Mouse (Mus musculus) large intestine, adult 2 months (tissue): ENCODE results near the gene Rhbdd1. TPM values are rescaled to one million over a fixed set of nuclear protein-coding genes. Genes with fewer than 3 reads are reported as not detected.

Experiments
- DNase-seq: peaks from one replicate; pipeline ENCODE4 v3.0.0-alpha.2; 2012; ENCODE audit warnings: low read depth, low spot score
- WGBS: fragments of 180-500 bp; shearing (Covaris S2); methylation state at CpG from one replicate; pipeline ENCODE4 v1.1.7; 2018; 5-methylcytosine and 5-hydroxymethylcytosine counted together
- polyA plus RNA-seq: library from polyadenylated mRNA; depleted of rRNA; stranded (reverse); fragments of >200 nt; gene quantifications from 2 replicates; pipeline ENCODE4 v1.2.3, GENCODE M21; 2012

Gene Rhbdd1
- polyA plus RNA-seq, 1 experiment: 7.8 TPM

DNA sequence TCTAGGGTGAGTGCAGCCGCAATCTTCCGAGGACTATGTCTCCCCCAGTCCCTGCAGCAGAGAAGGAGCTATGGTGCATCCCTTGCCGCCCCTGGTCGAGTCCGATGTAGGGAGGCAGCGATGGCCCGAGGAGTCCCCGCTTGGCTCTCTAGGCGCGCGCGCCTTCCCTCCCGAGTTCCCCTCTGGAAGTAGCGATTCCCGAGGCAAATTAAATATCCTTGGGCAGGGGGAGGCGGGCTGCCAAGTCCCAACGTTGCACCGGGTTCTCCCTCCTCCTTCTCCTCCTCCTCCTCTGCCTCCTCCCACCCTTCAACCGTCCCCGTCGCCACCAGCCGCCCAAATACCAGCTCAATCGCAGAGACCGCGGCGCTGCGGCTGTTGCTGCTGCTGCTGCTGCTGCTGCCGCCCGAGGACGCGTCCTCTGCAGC, 25.5 kb upstream of the Rhbdd1 start:
- no peak for DNase-seq
- under 1% methylated on average over 31 of the region's 31 CpGs for WGBS

- WGBS: under 1% methylated on average over 60 of the region's 60 CpGs
- no peak for DNase-seq
Observed at GRCm38 (mm10) chr1:82291151-82291797, 25.0 kb upstream of the Rhbdd1 start, which contains the start of gene Irs1. TSS of gene Irs1 (minus strand) at chr1:82291416.

DNA sequence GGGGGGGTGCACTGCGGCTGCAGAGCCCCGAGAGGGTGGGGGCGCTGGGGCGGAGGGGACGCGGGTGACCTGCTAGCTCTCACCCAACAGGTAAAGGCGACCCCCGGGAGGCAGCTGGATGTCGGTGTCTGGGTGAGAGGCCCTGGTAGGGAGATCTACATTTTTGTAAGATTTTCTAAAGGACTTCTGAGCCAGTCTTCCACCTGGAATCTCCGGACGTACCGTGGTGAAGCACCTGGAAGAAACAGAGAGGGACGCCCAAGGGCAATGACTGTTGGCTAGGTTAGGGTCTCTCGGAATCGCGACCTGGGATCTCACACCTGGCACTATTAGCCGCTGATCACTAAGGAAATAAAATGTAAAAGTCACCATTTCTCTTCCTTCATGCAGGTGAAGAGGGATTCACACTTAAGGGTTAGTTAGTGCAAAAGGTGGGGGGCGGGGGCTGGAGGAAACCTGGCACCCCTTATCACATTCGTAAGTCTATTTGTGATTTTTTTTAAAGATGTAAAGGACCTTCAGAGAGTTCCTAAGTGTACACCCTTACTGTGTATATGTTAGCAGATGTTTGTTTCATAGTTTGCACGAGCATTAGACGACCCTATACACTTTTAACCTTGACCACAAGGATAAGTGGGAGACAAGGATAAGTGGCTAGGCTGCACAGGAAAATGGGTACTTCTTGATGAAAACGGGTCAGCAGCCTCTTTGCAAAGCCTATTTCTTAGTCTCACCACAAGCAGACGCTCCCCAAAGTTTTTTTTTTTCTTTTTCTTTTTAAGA, 24.1 kb upstream of the Rhbdd1 start:
- whole genome bisulfite sequencing: 2% methylated on average over 23 of the region's 23 CpGs
- no peak for DNase-seq

DNA sequence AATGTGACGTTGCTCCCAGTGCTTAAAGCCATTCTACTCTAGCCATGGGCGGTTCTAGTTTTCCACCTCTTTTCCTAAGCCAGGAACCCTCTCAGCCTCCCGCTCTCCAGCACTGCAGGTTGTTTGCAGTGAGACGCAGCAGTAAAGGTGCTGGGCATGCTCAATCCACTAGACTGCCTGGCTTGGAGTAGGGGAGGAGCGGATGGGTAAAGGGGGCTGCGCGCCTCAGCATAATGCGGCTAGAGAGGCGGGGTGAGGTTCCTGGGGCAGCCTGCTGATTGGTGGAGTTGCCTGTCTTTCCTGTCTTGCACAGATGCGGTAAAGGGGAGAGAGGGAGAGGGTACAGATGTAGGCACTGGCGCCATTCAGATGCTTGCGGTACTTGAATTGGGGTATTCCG, 23.5 kb upstream of the Rhbdd1 start:
- 3% methylated on average over 13 of the region's 13 CpGs for WGBS
- DNase-seq: no peak

GRCm38 (mm10) chr1:82294102-82294501, 22.1 kb upstream of the Rhbdd1 start:
- no peak for DNase-seq
- WGBS: 5% methylated on average over 6 of the region's 6 CpGs

DNA sequence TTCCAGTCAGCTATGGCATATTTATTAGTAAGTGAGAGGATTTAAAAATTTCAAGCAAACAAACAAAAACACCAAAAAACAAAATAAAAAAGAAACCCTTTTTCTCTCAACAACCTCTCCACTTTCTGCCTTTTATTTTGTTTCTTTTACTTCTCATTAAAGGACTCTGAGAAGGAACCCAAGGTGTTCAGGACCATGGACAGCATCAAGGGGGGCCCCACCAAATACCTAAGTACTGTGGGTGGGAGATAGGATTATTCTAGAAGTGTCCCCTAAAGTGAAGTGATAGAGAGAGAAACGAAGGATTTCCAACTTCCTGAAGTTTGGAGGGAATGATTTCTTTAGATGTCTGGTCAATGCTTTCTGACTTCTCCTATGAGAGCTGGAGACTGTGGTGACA, 17.7 kb upstream of the Rhbdd1 start:
- no peak for DNase-seq
- 22% methylated on average over 1 of the region's 1 CpGs for WGBS

- DNase-seq: no peak
- WGBS: 47% methylated on average over 3 of the region's 3 CpGs
Observed at GRCm38 (mm10) chr1:82304483-82304882, 11.8 kb upstream of the Rhbdd1 start.

GRCm38 (mm10) chr1:82316746-82317126, 484 bp downstream of the Rhbdd1 start:
- WGBS: under 1% methylated on average over 26 of the region's 26 CpGs
- no peak for DNase-seq

DNA sequence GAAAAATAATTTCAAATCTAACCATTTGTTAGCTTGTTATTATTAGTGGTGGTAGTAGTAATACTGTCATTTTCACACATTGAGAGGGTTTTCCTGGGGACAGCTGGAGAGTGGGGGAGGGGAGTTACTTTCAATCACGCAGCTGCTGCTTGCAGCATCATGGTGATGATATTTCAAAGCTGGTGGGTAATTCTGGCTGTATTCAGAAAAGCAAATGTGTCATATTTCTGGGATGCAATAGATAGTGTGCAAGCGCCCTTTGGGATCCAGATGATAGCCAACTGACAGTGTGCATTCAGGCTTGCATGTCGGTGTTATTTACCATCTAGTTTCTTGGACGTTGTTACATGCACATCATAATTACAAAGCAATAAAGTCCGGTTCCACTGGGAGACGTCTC, 4.2 kb downstream of the Rhbdd1 start:
- no peak for DNase-seq
- 68% methylated on average over 6 of the region's 6 CpGs for WGBS

DNA sequence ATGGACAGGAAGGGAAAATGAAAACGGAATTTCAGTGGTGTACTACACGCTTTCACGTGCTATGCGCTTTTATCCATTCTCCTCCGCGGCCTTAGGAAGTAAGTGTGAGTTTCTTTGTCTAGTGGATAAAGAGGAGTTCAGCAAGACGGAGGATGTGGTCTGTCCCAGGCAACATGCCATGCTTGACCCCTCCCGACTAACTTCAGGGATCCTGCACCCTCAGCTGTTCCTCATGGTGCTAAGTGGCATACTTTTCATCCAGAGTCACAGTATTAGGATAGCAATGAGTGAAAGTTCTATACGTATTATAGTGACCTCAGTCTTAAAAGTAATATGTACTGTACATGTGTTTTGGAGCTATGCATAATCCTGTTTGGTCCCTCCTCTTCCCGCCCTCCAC, 4.6 kb downstream of the Rhbdd1 start:
- 88% methylated on average over 10 of the region's 10 CpGs for WGBS
- no peak for DNase-seq

GRCm38 (mm10) chr1:82321441-82321840, 5.2 kb downstream of the Rhbdd1 start:
- 85% methylated on average over 1 of the region's 1 CpGs for WGBS
- no peak for DNase-seq

- 46% methylated on average over 4 of the region's 4 CpGs for WGBS
- no peak for DNase-seq
Observed at GRCm38 (mm10) chr1:82324131-82324785, 8.0 kb downstream of the Rhbdd1 start.

DNA sequence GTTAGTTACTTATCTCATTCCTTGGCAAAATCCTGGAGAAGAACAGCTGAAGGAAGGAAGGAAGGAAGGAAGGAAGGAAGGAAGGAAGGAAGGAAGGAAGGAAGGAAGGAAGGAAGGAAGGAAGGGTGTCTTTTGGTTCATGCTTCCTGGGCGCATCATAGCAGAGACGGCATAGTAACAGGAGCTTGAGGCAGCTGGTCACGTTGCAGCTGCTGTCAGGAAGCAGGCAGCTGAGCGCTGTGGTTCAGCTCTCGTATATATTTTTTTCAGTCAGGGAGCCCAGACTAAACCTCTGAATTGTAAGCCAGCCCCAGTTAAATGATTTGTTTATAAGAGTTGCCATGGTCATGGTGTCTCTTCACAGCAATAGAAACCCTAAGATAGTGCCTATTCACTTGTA, 9.9 kb downstream of the Rhbdd1 start:
- 82% methylated on average over 5 of the region's 5 CpGs for WGBS
- no peak for DNase-seq

DNA sequence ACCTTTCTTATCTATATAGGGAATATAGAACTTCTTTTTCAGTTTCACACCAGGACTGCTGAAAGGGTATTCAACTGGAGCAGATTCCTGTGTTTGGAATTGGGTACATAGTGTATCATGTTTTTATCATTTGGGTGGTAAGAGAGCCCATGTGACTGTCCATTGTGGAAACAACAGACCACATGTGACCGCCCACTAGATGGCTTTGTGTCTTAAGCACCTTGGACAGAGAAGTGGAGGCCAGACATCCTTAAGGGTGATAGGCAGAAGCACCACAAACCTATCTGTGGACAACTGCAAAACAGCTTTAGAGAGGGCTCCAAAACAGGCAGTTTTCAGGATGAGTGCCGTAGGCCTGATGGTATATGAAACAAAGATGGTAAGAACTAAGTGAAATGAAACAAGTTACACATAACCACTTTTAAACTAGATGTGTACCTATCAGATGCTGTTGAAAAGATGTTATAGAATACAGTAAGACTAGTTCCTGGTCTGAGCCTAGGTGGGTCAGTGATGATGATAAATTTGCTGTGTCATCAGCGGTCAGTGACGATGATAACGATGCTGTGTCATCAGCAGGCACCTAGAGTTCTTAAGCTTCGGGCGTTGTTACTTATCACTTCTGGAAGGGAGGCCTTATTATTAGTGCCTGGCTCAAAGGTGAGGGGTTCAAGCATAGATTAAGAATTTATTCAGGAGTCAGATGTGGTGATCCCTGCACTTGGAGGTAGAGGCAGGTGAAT, 12.0 kb downstream of the Rhbdd1 start:
- DNase-seq: no peak
- WGBS: 95% methylated on average over 7 of the region's 7 CpGs

GRCm38 (mm10) chr1:82329237-82329953, 13.1 kb downstream of the Rhbdd1 start:
- WGBS: 86% methylated on average over 4 of the region's 4 CpGs
- DNase-seq: no peak

DNA sequence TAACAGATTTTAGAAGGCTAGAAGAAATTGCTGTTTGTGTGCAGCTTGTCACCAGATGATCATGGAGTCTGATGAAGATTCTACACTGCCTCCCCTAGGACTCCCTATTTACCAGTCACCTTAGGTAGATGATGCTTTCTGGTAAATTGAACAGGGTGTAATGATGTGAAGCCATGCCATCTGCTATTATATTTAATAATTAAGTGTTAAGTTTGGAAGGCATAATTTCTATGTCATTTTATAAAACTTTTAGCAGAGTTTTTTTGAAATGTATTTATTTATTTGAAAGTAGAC, 13.6 kb downstream of the Rhbdd1 start:
- DNase-seq: no peak

- DNase-seq: no peak
- 67% methylated on average over 3 of the region's 3 CpGs for WGBS
Observed at GRCm38 (mm10) chr1:82334506-82334905, 18.3 kb downstream of the Rhbdd1 start.

GRCm38 (mm10) chr1:82353089-82353488, 36.8 kb downstream of the Rhbdd1 start:
- 93% methylated on average over 2 of the region's 2 CpGs for WGBS
- no peak for DNase-seq

GRCm38 (mm10) chr1:82353755-82354154, 37.5 kb downstream of the Rhbdd1 start:
- no peak for DNase-seq
- WGBS: 85% methylated on average over 2 of the region's 2 CpGs
